Mouse (Mus musculus) heart, embryonic 10.5 days (tissue): ENCODE measurements around the gene Gm20509. TPM values are rescaled to one million over a fixed set of nuclear protein-coding genes. Genes with fewer than 3 reads are reported as not detected.

Experiments used
- DNase-seq: peaks from one replicate; pipeline ENCODE4 v3.0.0-alpha.2; 2017; ENCODE audit warnings: low spot score
- H3K27ac ChIP-seq: fragments of 300-500 bp; sonication (generic); 2 replicates; pipeline ENCODE4 v1.5.1; 2016; ENCODE audit warnings: mild to moderate bottlenecking
- H3K27me3 ChIP-seq: fragments of 300-500 bp; sonication (generic); 2 replicates; pipeline ENCODE4 v1.6.1; 2016; ENCODE audit warnings: mild to moderate bottlenecking; ENCODE audit not compliant: poor library complexity, insufficient read depth, severe bottlenecking
- H3K36me3 ChIP-seq: fragments of 300-500 bp; sonication (generic); 2 replicates; pipeline ENCODE4 v1.6.1; 2016; ENCODE audit warnings: mild to moderate bottlenecking, moderate library complexity
- H3K4me1 ChIP-seq: fragments of 300-500 bp; sonication (generic); 2 replicates; pipeline ENCODE4 v1.6.1; 2016; ENCODE audit warnings: mild to moderate bottlenecking
- H3K4me3 ChIP-seq: fragments of 300-500 bp; sonication (generic); 2 replicates; pipeline ENCODE4 v1.5.1; 2016; ENCODE audit warnings: mild to moderate bottlenecking, moderate library complexity
- H3K9me3 ChIP-seq: fragments of 300-500 bp; sonication (generic); 2 replicates; pipeline ENCODE4 v1.6.1; 2016; ENCODE audit warnings: mild to moderate bottlenecking, moderate library complexity
- WGBS: fragments of 180-500 bp; shearing (Covaris S2); methylation state at CpG from one replicate; pipeline ENCODE4 v1.1.7; 2016; 5-methylcytosine and 5-hydroxymethylcytosine counted together
- polyA plus RNA-seq: library from polyadenylated mRNA; unstranded; fragments of >200 nt; fragmentation: Nextera tagmentation; extraction: Ambion mirVana; gene quantifications from 2 replicates; pipeline ENCODE4 v1.2.1, GENCODE M21; 2016

Gene Gm20509
- polyA plus RNA-seq, 1 experiment from 2014 or later: not detected

DNA sequence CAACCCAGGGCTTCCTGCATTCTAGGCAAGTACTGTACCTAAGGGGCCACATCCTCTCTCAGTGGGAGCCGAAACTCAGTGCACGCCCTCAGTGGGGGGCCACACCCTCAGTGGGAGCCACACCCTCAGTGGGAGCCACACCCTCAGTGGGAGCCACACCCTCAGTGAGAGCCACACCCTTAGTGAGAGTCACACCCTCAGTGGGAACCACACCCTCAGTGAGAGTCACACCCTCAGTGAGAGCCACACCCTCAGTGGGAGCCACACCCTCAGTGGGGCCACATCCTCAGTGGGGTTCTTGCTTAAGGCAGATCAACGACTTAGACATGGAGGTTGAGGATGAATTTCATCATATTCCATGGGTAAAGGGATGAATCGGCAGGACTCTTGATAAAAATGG lies 55.7 kb downstream of the Gm20509 start:
- H3K9me3 ChIP-seq: no peaks in the 10 kb centered on the region
- no peak overlapping the region for H3K27ac ChIP-seq
- H3K36me3 ChIP-seq: no peaks in the 10 kb centered on the region
- no peak overlapping the region for H3K4me3 ChIP-seq
- no peaks in the 10 kb centered on the region for H3K27me3 ChIP-seq
- 84% methylated on average over 4 of the region's 4 CpGs for WGBS
- DNase-seq: no peak
- no peaks in the 10 kb centered on the region for H3K4me1 ChIP-seq

DNA sequence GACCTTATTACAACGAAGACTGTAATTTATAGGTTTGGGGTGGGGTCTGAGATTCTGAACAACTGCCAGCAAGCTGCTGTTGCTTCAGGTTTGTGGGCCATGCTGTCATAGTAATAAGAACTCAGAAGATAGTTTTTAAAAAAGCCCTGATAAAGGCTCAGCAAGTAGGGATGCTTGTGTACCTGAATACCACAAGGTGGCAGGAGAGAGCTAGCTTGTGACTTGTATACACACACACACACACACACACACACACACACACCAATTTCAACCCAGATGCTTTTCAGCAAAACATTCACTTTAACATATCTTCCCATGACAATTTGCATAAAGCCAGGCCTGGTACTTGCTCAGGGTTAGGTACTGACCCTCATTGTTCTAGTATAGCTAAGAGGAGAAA lies 57.0 kb downstream of the Gm20509 start:
- H3K4me3 ChIP-seq: no peak overlapping the region
- no peak for DNase-seq
- no peak overlapping the region for H3K27ac ChIP-seq
- peaks cover 4% of the 10 kb centered on the region; the same call in 1 of the 2 replicates for H3K27me3 ChIP-seq
- H3K9me3 ChIP-seq: no peaks in the 10 kb centered on the region
- no peaks in the 10 kb centered on the region for H3K4me1 ChIP-seq
- 53% methylated on average over 1 of the region's 1 CpGs for WGBS
- H3K36me3 ChIP-seq: no peaks in the 10 kb centered on the region

DNA sequence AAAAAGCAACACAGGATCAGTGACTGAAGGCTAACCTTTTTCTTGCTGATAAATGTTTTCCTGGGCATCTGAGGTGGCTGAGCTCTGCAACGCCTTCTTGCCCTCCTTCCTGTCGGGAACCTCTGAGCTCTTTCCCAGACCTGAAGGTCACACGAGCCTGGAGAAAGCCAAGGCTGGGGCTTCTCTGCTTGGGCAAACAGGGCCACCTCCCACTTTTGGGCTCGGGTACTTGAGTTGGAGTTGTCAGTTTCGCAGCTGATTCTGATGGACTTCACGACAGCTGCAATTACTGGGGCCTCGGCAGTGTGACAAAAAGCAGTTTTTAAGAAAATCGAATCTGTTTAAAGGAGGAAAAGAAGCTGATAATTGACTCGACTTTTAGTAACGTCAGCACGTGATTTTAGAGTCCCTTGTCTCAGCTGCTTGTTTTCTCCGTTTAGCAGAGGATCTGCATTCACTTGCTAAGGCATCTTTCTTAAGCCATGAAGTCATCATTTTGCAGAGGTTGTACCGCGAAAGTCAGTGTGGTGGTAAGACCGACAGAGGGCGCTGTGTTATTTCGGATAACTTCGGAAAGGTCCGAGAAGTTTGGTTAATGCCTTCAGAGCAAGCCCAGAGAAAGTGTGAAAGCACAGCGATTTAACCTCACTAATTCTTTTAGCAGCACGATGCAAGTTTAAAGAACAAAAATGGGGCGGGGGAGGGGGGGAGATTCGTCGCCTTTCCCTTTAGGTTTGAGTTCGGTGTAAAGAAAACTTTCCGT lies 60.5 kb downstream of the Gm20509 start:
- WGBS: 13% methylated on average over 26 of the region's 26 CpGs
- H3K4me1 ChIP-seq: no peaks in the 10 kb centered on the region

DNA sequence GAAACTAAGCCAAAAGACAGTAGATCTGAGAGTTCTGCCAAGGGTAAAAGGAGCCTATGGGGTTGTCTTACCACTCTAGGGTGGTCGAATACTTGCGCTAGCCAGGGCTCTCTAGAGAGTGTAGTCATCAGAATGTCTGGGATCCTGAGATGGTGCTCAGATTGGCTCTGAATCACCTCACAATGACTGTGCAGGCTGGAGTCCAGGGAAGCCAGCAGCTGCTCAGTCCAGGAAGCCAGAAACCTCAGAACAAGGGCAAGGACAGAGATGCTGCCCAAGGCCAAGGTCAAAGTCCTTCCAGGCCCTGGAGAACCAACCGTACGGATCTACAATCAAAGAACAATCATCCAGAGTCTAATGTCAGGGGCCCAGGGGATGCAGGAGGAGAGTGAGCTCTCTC lies 63.4 kb downstream of the Gm20509 start:
- Histone ChIP-seq H3K27ac (no peak overlapping the region), H3K27me3 (peaks cover 4% of the 10 kb centered on the region; the same call in 1 of the 2 replicates), H3K4me1 (no peaks in the 10 kb centered on the region), H3K36me3 (no peaks in the 10 kb centered on the region), H3K9me3 (no peaks in the 10 kb centered on the region), H3K4me3 (no peak overlapping the region)
- 81% methylated on average over 4 of the region's 4 CpGs for WGBS
- no peak for DNase-seq

More for the DNA sequence above, 60.5 kb downstream of the Gm20509 start:
- Histone ChIP-seq H3K36me3 (no peaks in the 10 kb centered on the region), H3K27me3 (peaks cover 4% of the 10 kb centered on the region; the same call in 1 of the 2 replicates), H3K27ac (no peak overlapping the region), H3K9me3 (no peaks in the 10 kb centered on the region), H3K4me3 (peak overlapping the region; percentile 49)
- peak; percentile 93 for DNase-seq

Other genes starting within 250 kb of the Gm20509 start
- gene Pygo1, start 176.8 kb upstream of the Gm20509 start, polyA plus RNA-seq: 1.6 and 2.2 TPM in 2 replicates
- gene Dyx1c1, start 143.7 kb upstream of the Gm20509 start, polyA plus RNA-seq: 0.59 and 1.1 TPM in 2 replicates
- gene Gm44503, start 143.6 kb upstream of the Gm20509 start, polyA plus RNA-seq: not detected in 2 replicates
- 11.5 and 12.9 TPM in 2 replicates for gene Ccpg1os, start 117.1 kb upstream of the Gm20509 start, polyA plus RNA-seq
- 18.3 and 23.5 TPM in 2 replicates for gene Ccpg1, start 117.0 kb upstream of the Gm20509 start, polyA plus RNA-seq
- gene Pigb, start 62.1 kb upstream of the Gm20509 start, polyA plus RNA-seq: 10.9 and 13.2 TPM in 2 replicates
- gene Rab27a, start 57.6 kb upstream of the Gm20509 start, polyA plus RNA-seq: 3.5 and 5.3 TPM in 2 replicates
- gene Khdc3, start 634 bp upstream of the Gm20509 start, polyA plus RNA-seq: not detected in 2 replicates
- gene Rsl24d1, start 11.0 kb downstream of the Gm20509 start, polyA plus RNA-seq: 101 and 124 TPM in 2 replicates